Mouse (Mus musculus) limb, embryonic 15.5 days (tissue): ENCODE measurements around the gene A830018L16Rik. TPM values are rescaled to one million over a fixed set of nuclear protein-coding genes. Genes with fewer than 3 reads are reported as not detected.
"Not testable (repeated sequence)": the region's sequence is repeated elsewhere in the genome, so short reads cannot be mapped to it uniquely, and the experiment has no call there.

Source experiments
- ATAC-seq: fragments of 200-750 bp; cut with Nextera tagmentation; 2 replicates; pipeline ENCODE4 v1.8.0; 2017; ENCODE audit warnings: low read depth, moderate TSS enrichment; ENCODE audit not compliant: insufficient number of reproducible peaks, low FRiP score, low TSS enrichment
- H3K27ac ChIP-seq: fragments of 300-500 bp; sonication (generic); 2 replicates; pipeline ENCODE4 v1.5.1; 2015; ENCODE audit warnings: moderate library complexity, mild to moderate bottlenecking, inconsistent platforms
- H3K27me3 ChIP-seq: fragments of 300-500 bp; sonication (generic); 2 replicates; pipeline ENCODE4 v1.6.1; 2015; ENCODE audit warnings: inconsistent platforms
- H3K36me3 ChIP-seq: fragments of 300-500 bp; sonication (generic); 2 replicates; pipeline ENCODE4 v1.6.1; 2015; ENCODE audit warnings: inconsistent platforms
- H3K4me1 ChIP-seq: fragments of 300-500 bp; sonication (generic); 2 replicates; pipeline ENCODE4 v1.6.1; 2015; ENCODE audit warnings: inconsistent platforms
- H3K4me2 ChIP-seq: fragments of 300-500 bp; sonication (generic); 2 replicates; pipeline ENCODE4 v1.6.1; 2015; ENCODE audit warnings: mild to moderate bottlenecking, inconsistent platforms
- H3K4me3 ChIP-seq: fragments of 300-500 bp; sonication (generic); 2 replicates; pipeline ENCODE4 v1.5.1; 2015; ENCODE audit warnings: mild to moderate bottlenecking, inconsistent platforms
- H3K9ac ChIP-seq: fragments of 300-500 bp; sonication (generic); 2 replicates; pipeline ENCODE4 v1.6.1; 2015; ENCODE audit warnings: inconsistent platforms
- H3K9me3 ChIP-seq: fragments of 300-500 bp; sonication (generic); 2 replicates; pipeline ENCODE4 v1.6.1; 2016; ENCODE audit warnings: inconsistent platforms
- WGBS: fragments of 180-500 bp; shearing (Covaris S2); methylation state at CpG from one replicate; pipeline ENCODE4 v1.1.7; 2015; 5-methylcytosine and 5-hydroxymethylcytosine counted together
- polyA plus RNA-seq: library from polyadenylated mRNA; unstranded; fragments of >200 nt; fragmentation: Nextera tagmentation; extraction: Ambion mirVana; gene quantifications from 2 replicates; pipeline ENCODE4 v1.2.1, GENCODE M21; 2015

A830018L16Rik gene
- polyA plus RNA-seq, 1 experiment from 2014 or later, result 1.9 TPM

- Histone ChIP-seq H3K4me3 (no peak overlapping the region), H3K4me1 (no peaks in the 10 kb centered on the region), H3K27me3 (no peaks in the 10 kb centered on the region), H3K4me2 (no peak overlapping the region), H3K27ac (no peak overlapping the region), H3K36me3 (no peaks in the 10 kb centered on the region), H3K9ac (no peak overlapping the region), H3K9me3 (no peaks in the 10 kb centered on the region)
- ATAC-seq, result no peak
- WGBS, result 54% methylated on average over 2 of the region's 2 CpGs
Measured at GRCm38 (mm10) chr1:11492936-11493335, 79.0 kb downstream of the A830018L16Rik start.

- H3K4me2 ChIP-seq, result no peak overlapping the region
- no peaks in the 10 kb centered on the region for H3K27me3 ChIP-seq
- H3K4me1 ChIP-seq, result no peaks in the 10 kb centered on the region
- no peak overlapping the region for H3K9ac ChIP-seq
- H3K27ac ChIP-seq, result no peak overlapping the region
- no peaks in the 10 kb centered on the region for H3K36me3 ChIP-seq
- H3K9me3 ChIP-seq, result no peaks in the 10 kb centered on the region
- ATAC-seq, result no peak
- no peak overlapping the region for H3K4me3 ChIP-seq
Measured at GRCm38 (mm10) chr1:11501556-11501955, 87.7 kb downstream of the A830018L16Rik start.

- ATAC-seq, H3K4me2 ChIP-seq, H3K4me1 ChIP-seq, H3K27me3 ChIP-seq, H3K9me3 ChIP-seq, H3K4me3 ChIP-seq, H3K27ac ChIP-seq, H3K9ac ChIP-seq, H3K36me3 ChIP-seq: not testable (repeated sequence)
- WGBS, result 54% methylated on average over 1 of the region's 1 CpGs
Measured at GRCm38 (mm10) chr1:11549810-11550209, 135.9 kb downstream of the A830018L16Rik start.

- Histone ChIP-seq H3K4me2 (no peak overlapping the region), H3K9ac (no peak overlapping the region), H3K27ac (no peak overlapping the region), H3K4me3 (no peak overlapping the region), H3K36me3 (no peaks in the 10 kb centered on the region), H3K9me3 (no peaks in the 10 kb centered on the region), H3K27me3 (no peaks in the 10 kb centered on the region), H3K4me1 (no peaks in the 10 kb centered on the region)
- WGBS, result 8% methylated on average over 6 of the region's 6 CpGs
- no peak for ATAC-seq
Measured at GRCm38 (mm10) chr1:11565309-11565708, 151.4 kb downstream of the A830018L16Rik start.

GRCm38 (mm10) chr1:11566730-11567129 lies 152.8 kb downstream of the A830018L16Rik start:
- WGBS, result 62% methylated on average over 2 of the region's 2 CpGs
- H3K36me3 ChIP-seq, result no peaks in the 10 kb centered on the region
- no peak for ATAC-seq

GRCm38 (mm10) chr1:11567300-11567885 lies 153.5 kb downstream of the A830018L16Rik start:
- H3K9ac ChIP-seq, result no peak overlapping the region
- H3K4me3 ChIP-seq, result no peak overlapping the region
- ATAC-seq, result no peak
- no peak overlapping the region for H3K27ac ChIP-seq
- H3K9me3 ChIP-seq, result no peaks in the 10 kb centered on the region
- no peak overlapping the region for H3K4me2 ChIP-seq
- no peaks in the 10 kb centered on the region for H3K4me1 ChIP-seq
- no peaks in the 10 kb centered on the region for H3K36me3 ChIP-seq
- H3K27me3 ChIP-seq, result no peaks in the 10 kb centered on the region

More at GRCm38 (mm10) chr1:11566730-11567129, 152.8 kb downstream of the A830018L16Rik start:
- no peaks in the 10 kb centered on the region for H3K4me1 ChIP-seq
- no peak overlapping the region for H3K9ac ChIP-seq
- no peak overlapping the region for H3K27ac ChIP-seq
- no peaks in the 10 kb centered on the region for H3K27me3 ChIP-seq
- H3K4me3 ChIP-seq, result no peak overlapping the region
- no peak overlapping the region for H3K4me2 ChIP-seq
- H3K9me3 ChIP-seq, result no peaks in the 10 kb centered on the region

GRCm38 (mm10) chr1:11570274-11570673 lies 156.4 kb downstream of the A830018L16Rik start:
- 90% methylated on average over 2 of the region's 2 CpGs for WGBS
- H3K4me1 ChIP-seq, result no peaks in the 10 kb centered on the region
- H3K27me3 ChIP-seq, result no peaks in the 10 kb centered on the region
- H3K4me2 ChIP-seq, result no peak overlapping the region
- no peak overlapping the region for H3K9ac ChIP-seq
- no peaks in the 10 kb centered on the region for H3K36me3 ChIP-seq
- no peak overlapping the region for H3K4me3 ChIP-seq
- no peak overlapping the region for H3K27ac ChIP-seq
- no peaks in the 10 kb centered on the region for H3K9me3 ChIP-seq
- ATAC-seq, result no peak

- Histone ChIP-seq H3K9ac (no peak overlapping the region), H3K36me3 (no peaks in the 10 kb centered on the region), H3K9me3 (no peaks in the 10 kb centered on the region), H3K27ac (no peak overlapping the region), H3K4me2 (no peak overlapping the region), H3K27me3 (no peaks in the 10 kb centered on the region), H3K4me1 (no peaks in the 10 kb centered on the region), H3K4me3 (no peak overlapping the region)
- 45% methylated on average over 2 of the region's 2 CpGs for WGBS
- no peak for ATAC-seq
Measured at GRCm38 (mm10) chr1:11573462-11573861, 159.6 kb downstream of the A830018L16Rik start.

- H3K36me3 ChIP-seq, result no peaks in the 10 kb centered on the region
- 59% methylated on average over 4 of the region's 4 CpGs for WGBS
- H3K9me3 ChIP-seq, result no peaks in the 10 kb centered on the region
- no peak overlapping the region for H3K4me3 ChIP-seq
- no peak overlapping the region for H3K27ac ChIP-seq
- no peaks in the 10 kb centered on the region for H3K4me1 ChIP-seq
- H3K27me3 ChIP-seq, result no peaks in the 10 kb centered on the region
- H3K4me2 ChIP-seq, result no peak overlapping the region
- no peak for ATAC-seq
- no peak overlapping the region for H3K9ac ChIP-seq
Measured at GRCm38 (mm10) chr1:11580026-11580425, 166.1 kb downstream of the A830018L16Rik start.

GRCm38 (mm10) chr1:11588305-11588704 lies 174.4 kb downstream of the A830018L16Rik start:
- no peak overlapping the region for H3K9ac ChIP-seq

GRCm38 (mm10) chr1:11650137-11650536 lies 236.2 kb downstream of the A830018L16Rik start:
- no peak overlapping the region for H3K9ac ChIP-seq
- no peak for ATAC-seq
- no peaks in the 10 kb centered on the region for H3K27me3 ChIP-seq
- no peaks in the 10 kb centered on the region for H3K36me3 ChIP-seq
- no peak overlapping the region for H3K4me2 ChIP-seq
- H3K4me1 ChIP-seq, result no peaks in the 10 kb centered on the region
- no peak overlapping the region for H3K4me3 ChIP-seq
- H3K27ac ChIP-seq, result no peak overlapping the region
- no peaks in the 10 kb centered on the region for H3K9me3 ChIP-seq

More at GRCm38 (mm10) chr1:11588305-11588704, 174.4 kb downstream of the A830018L16Rik start:
- no peaks in the 10 kb centered on the region for H3K27me3 ChIP-seq
- no peak overlapping the region for H3K4me3 ChIP-seq
- no peak overlapping the region for H3K4me2 ChIP-seq
- ATAC-seq, result no peak
- no peaks in the 10 kb centered on the region for H3K4me1 ChIP-seq
- WGBS, result 66% methylated on average over 10 of the region's 10 CpGs
- no peaks in the 10 kb centered on the region for H3K36me3 ChIP-seq
- no peaks in the 10 kb centered on the region for H3K9me3 ChIP-seq
- H3K27ac ChIP-seq, result no peak overlapping the region

- Histone ChIP-seq H3K4me1 (no peaks in the 10 kb centered on the region), H3K4me3 (no peak overlapping the region), H3K27ac (no peak overlapping the region), H3K27me3 (no peaks in the 10 kb centered on the region), H3K9me3 (no peaks in the 10 kb centered on the region), H3K36me3 (no peaks in the 10 kb centered on the region), H3K4me2 (no peak overlapping the region), H3K9ac (no peak overlapping the region)
- ATAC-seq, result no peak
Measured at GRCm38 (mm10) chr1:11652773-11653172, 238.9 kb downstream of the A830018L16Rik start.
